Mouse (Mus musculus) right cerebral cortex, postnatal 14 days (tissue): ENCODE results near the gene Ptchd1.

ENCODE experiments used
- DNase-seq: peaks from one replicate; pipeline ENCODE4 v3.0.0; 2022

The Ptchd1 gene

DNA sequence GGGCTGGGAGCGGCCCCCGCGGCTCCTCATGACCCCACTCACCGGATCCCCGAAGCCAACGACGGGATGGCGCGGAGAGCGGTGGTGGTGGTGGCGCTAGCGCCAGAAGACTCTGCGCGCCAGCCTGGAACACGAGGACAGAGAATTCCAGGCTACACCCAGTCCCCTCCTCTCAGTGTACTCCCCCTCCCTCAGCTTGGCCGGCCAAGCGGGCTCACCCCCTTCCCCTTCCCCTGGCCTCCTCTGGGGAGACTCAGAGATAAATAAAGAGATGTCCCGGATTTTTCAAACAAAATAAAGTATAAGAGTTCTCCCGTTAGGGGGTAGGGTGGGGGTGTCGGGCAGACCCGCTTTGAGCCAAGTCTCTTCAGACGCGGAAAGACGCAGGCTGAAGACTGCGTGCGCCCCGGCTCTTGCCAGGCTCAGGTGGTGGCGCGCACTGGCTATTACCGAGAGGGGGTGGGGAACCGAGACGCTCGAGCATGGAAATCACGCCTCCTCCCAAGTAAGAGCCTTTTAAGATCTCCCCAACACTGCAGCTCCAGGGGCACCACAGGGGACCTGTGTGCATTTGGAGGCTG is at the start of gene Ptchd1:
Gene Ptchd1 (minus strand): TSS at position 114 of the 581 bp plus-strand sequence.
- peak; percentile 28 for DNase-seq

DNA sequence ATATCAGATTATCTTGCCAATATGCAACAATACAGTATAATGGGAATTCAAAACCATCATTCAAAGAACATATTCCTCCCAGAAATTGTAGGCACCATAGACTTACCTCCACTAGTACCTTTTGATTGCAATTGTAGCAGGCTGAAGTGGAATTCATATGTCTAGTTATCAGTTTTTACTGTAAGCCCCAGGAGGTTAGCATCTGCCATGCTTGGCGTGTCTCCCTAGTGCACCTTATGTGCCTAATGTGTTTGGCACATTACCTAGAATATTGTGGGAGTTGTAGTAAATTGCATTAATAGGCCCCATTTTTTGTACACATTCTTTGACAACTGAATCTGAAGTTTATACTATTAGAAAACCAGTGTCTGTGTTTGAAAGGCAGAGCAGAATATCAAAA is 34.4 kb upstream of the Ptchd1 start:
- DNase-seq: no peak

DNA sequence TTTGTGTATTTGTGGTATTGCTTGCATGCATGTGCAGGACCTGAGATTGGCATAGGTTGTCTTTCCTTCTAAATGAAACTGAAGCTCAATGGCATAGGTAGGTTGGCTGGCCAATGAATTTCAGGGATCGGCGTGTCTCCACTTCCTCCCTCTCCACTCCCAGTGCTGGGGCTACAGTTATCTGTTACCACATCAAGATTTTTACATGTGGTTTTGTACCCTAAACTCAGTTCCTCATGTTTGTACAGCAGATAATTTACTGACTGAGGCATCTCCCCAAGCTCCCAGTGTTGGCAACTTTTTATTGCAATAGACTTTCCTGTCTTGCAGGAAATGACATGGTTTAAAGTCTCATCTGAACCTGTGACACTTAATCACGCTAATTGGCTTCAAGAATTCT is 22.4 kb upstream of the Ptchd1 start:
- no peak for DNase-seq

DNA sequence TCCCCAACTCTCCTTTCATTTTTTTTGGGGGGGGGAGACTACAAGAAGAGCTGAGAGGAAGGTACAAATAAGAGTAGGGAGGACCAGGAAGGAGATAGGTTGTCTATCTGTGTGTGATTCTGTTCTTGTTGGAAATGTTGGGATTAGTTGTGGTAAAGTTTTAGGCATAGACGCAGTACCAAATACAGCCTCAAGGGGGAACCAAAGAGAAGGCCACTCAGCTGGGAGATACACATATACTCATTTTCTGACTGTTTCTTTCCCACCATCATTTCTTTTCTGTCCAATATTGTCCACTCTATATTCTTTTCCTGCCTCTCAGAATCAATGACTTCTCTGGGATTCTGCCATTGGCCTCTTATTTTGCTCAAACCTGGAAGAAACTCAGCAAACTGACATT is 20.4 kb upstream of the Ptchd1 start:
- DNase-seq: no peak

DNA sequence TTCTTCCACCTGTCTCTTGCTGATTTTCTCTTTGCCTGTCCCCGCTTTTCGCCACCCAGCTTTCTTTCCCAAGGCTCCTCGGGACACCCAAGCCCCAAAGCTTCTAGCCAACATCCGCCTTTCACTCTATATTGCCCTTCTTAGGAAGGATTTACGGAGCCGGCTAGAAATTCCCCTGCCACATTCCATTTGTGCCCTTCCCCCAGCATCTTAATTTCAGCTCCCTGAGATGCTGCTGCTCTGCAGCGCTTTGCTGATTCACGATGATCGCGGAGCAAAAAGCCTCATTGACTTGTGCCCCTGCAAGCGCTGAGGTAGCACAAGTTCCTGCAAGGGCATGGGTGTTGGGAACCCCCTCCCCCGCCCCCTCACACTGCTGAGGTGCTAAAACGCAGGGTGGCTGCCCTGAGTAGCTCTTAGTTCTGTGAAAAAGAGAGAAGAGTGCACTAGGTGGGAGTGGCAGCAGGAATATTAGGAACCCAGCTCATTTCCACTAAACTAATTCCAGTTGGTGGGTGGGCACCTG is 2.1 kb upstream of the Ptchd1 start:
- peak; percentile 3 for DNase-seq

DNA sequence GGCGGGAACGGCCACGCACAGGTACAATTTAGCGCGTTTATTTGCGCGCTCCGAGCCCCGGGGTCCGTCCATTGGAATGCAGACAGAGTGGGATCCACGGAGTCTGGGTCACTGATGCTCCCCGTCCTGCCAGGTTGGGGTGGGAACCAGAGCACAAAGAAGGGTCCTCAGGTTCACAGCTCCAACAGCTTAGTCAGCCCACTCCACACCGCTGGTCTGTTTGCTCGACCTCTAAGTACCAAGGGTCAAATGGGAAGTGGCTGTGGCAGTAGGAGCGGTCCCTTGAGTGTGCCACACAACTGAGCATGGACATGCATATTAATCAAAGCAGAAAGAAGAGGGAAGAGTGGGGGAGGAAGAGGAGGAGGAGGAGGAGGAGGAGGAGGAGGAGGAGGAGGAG is 1.3 kb upstream of the Ptchd1 start:
- DNase-seq: no peak

DNA sequence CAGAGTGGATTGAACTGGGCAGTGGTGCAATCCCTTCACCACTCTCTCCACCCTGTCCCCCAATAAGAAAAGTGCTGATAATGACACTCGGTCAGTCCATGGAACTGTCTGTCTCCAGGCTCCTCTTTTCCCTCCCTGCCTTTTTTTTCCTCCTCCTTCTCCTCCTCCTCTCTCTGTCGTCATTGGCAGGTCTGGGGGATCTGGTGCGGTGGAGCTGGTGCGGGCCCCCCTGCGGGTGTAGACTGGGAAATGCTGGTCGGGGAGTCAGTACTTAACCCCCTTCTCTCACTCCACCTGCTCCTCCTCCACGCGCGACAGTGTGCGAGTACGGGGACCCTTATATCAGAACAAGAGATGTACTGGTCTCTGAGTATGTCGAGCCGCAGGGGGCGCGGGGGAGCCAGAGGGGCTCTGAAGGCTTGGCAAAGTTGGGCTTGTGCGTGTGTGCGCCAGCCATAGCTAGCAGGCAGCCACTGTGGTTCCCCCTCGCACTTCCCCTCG is 777 bp upstream of the Ptchd1 start, which contains the start of gene Gm15155:
Gene Gm15155 (plus strand): TSS at position 401 of the 501 bp plus-strand sequence.
- peak; percentile 28 for DNase-seq

DNA sequence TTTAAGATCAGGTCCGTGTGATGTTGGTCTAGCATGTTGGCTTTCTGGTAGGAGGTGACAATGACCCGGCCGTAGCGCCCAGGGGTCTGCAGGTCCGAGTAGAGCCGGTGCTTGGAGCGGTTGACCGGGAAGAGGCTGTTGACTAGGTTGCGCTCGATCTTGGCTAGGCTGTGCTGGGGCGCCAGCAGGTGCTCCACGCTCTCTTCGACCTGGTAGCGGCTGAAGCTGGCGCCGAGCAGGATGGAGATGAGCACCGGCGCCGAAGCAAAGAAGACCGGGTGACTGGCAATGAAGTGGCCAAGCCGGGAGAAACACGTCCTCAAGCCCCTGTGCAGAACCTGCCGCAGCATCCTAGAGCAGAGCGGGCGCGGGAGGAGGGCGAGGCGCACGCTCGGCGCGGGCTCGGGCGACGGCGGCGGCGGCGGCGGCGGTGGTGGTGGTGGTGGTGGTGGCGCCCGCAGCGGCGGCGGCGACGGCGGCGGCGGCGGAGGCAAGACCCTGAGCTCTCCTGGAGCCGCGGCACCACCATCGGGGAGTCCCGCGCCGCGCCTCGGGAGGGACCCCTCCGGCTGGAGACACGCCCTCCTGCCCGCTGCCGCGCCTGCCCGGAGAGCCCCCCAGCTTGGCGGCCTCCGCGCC is 534 bp downstream of the Ptchd1 start:
- peak; percentile 40 for DNase-seq

DNA sequence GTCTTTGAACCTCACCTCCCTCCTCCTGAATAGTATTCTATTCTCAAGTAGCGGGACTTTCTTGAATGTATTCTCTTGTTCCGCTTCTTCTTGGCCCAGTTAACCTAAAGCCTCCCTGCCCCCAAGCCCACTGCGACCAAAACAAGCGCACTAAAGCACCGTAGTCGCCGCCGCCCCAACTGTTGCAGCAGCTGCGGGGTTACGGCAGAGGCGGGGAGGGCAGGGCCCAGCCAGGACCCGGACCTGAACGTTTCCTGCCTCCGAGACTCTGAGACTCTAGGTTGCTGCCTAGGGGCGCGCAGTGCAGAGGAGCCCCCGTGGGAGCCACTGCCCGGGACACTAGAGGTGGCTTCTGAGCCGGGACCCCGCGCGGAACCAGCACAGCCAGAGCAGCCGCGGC is 1.1 kb downstream of the Ptchd1 start:
- DNase-seq: peak; percentile 5

DNA sequence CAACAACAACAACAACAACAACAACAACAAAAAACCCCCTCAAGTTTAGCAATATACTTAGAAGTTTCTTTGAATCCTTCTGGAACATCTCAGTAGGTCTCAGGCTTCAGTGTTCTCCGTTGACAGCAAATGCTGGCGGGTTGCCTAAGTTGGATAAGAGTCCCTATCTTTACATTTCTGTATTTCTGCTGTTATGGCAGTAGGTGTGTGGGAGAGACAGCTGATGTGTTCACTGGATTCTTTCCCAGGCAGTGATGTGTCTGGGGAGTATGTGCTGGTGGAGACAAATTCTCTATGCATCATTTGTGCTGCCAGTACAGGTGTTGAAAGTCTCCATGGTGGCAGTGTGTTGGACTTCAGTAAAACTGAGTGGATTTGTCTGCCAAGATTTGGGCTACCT is 22.4 kb downstream of the Ptchd1 start:
- DNase-seq: peak; percentile 53

DNA sequence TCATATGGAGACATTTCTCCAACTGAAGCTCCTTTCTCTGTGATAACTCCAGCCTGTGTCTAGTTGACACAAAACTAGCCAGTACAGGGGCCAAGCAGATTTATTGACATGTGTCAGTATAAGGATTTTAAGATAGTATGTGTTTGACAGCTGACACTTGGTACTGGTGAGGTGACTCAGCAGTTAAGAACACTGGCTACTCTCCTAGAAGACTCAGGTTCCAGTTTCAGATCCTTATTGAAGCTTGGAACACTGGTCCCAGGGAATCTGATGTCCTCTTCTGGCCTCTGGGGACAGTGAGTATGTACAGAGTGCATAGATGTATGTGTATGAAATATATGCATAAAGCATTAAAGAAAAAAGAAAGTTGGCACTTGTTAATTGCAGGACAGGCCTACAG is 27.2 kb downstream of the Ptchd1 start:
- no peak for DNase-seq

DNA sequence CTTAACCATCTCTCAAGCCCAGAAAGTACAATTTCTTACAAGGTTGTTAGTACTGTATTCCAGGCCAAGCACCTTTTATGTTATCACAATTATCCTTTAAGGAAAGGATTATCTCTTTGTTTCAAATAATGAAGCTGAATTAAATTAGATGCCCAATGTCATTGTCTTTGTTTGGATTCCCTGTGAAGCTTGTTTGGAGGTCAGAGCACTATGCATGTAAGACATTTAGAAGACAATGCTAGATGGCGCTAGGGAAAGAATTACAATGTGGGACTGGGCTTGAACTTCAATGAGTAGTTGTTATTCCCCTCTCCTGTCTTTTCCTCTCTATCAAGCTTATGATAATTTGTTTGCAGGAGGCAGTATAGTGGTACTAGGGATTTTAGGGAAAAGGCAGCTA is 28.9 kb downstream of the Ptchd1 start:
- DNase-seq: no peak

DNA sequence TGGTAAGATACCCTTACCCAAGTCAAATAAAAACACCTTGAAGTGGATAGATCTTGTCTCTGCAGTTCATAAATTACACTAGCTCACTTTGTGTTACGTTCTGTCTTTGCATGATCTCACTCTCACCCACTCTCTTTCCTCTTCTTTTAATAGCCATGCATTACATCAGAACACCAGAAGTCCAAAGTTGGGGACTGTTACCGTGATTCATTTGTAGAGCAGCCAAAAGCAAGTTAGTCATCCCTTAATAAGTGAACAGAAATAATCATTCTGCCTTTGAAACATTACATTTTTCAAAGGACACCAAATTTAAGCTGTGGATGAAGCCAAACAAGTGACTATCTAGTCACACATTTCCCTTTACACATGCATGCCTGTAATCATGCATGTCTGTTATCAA is 31.1 kb downstream of the Ptchd1 start:
- no peak for DNase-seq

DNA sequence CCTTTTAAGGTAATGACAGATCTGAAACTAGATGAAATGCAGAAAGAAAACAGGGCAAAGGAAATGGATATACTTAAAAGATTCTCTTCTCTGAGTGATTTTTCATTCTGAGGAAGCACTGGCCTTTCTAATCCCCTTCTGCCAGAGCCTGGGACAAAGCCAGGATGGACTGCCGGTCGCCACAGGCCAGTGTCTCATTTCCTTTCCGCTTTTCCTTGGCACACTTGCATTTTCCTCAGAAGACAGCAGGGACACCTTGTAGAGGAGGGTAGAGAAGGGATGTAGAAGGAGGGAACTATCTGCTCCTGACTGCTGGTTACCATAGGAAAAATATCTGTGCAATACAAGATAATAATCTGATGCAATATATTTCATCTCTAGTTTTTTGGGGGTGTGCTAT is 32.1 kb downstream of the Ptchd1 start:
- no peak for DNase-seq

DNA sequence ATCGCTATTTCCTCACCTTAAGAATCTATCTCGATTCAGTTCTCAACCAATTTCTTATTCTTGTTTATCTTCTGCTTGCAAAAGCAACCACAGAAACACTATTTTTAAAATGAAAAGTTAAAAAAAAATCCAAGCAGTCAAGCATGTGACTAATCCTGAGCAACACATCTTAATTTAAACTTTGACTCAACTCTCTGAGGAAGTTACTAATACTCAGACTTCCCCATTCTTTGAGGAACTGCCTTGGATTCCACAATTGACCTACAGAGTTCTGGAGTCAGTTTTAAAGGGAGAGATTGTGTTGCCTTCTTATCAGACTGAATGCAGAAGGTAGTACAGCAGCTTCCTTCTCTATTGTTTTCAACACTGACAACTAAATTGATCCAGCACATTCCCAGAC is 39.0 kb downstream of the Ptchd1 start:
- no peak for DNase-seq

DNA sequence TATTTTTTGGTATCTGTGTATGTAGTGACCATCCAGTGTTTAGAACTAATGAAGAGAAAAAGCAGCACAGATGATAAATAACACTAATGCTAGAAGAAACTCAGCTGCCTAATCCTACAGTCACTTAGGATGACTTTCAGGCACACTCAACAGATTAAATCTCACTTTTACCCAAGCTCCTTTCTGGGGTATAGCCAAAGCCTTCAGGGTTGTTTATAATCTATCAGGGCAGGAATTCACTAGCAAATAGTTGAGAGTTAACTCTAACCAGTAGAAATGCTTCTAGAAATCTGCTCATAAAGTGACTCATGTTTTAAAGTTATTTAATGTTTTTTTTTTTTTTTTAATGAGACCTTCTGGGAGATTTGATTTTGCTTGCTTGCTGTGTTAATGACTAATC is 43.8 kb downstream of the Ptchd1 start:
- no peak for DNase-seq

DNA sequence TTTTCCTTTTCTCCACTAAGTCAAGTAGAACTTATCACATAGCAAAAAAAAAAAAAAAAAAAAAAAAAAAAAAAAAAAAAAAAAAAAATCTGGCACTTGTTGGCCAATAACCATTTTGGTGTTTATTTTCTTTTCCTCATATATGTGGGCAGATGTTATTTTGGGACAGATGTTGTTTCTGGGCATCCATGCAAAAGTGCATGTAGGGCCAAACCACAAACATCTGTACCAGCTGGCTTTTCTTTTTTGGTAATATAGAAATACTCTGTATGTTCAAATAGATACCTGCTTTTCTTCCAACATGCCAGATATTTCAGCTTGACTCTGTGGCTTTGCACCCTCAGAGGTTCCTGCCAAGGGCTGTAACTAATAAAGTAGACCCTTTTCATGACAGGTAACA is 51.2 kb downstream of the Ptchd1 start:
- no peak for DNase-seq

DNA sequence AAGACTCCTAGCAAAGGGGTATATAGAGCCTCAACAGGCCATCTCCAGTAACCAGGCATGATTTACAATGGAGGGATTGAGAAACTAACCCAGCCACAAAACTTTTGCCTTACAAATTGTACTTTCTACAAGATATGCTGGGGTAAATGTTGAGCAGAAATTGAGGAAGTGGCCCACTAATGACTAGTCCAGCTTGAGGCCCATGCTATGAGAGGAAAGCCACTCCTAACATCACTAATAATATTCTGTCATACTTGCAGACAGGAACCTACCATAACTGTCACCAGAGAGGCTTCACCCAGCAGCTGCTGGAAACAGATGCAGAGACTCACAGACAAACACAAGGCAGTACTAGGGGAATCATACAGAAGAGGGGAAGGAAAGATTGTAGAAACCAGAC is 79.8 kb downstream of the Ptchd1 start:
- DNase-seq: no peak
